Mouse (Mus musculus) urinary bladder, postnatal 10 days (tissue): ENCODE measurements around the gene Zbtb49.

ENCODE experiments used
- DNase-seq: peaks from one replicate; pipeline ENCODE4 v3.0.0; 2022; ENCODE audit warnings: low spot score

Zbtb49 gene

GRCm38 (mm10) chr5:38220328-38220912 lies at the start of gene Zbtb49, which contains the start of gene Lyar:
Gene Zbtb49, minus strand, starts transcription at chr5:38220457.
Gene Lyar, plus strand, starts transcription at chr5:38220470.
- peak; percentile 84 for DNase-seq

- DNase-seq, result no peak
These were observed 39.9 kb upstream of the Zbtb49 start, which contains the start of gene Tmem128 for GRCm38 (mm10) chr5:38260107-38260682. Gene Tmem128, plus strand, starts transcription at chr5:38260185.

GRCm38 (mm10) chr5:38259455-38260106 lies 39.3 kb upstream of the Zbtb49 start:
- DNase-seq, result no peak

GRCm38 (mm10) chr5:38258773-38259146 lies 38.5 kb upstream of the Zbtb49 start:
- no peak for DNase-seq

GRCm38 (mm10) chr5:38258034-38258772 lies 37.9 kb upstream of the Zbtb49 start:
- no peak for DNase-seq

GRCm38 (mm10) chr5:38256551-38256950 lies 36.3 kb upstream of the Zbtb49 start:
- DNase-seq, result no peak

GRCm38 (mm10) chr5:38255644-38256043 lies 35.4 kb upstream of the Zbtb49 start:
- no peak for DNase-seq

GRCm38 (mm10) chr5:38255195-38255594 lies 34.9 kb upstream of the Zbtb49 start:
- no peak for DNase-seq

GRCm38 (mm10) chr5:38241966-38242365 lies 21.7 kb upstream of the Zbtb49 start:
- no peak for DNase-seq

- no peak for DNase-seq
These were observed 21.2 kb upstream of the Zbtb49 start for GRCm38 (mm10) chr5:38241473-38241834.

- no peak for DNase-seq
These were observed 20.6 kb upstream of the Zbtb49 start for GRCm38 (mm10) chr5:38240727-38241472.

GRCm38 (mm10) chr5:38236627-38237026 lies 16.4 kb upstream of the Zbtb49 start:
- no peak for DNase-seq

- DNase-seq, result no peak
These were observed 15.2 kb upstream of the Zbtb49 start for GRCm38 (mm10) chr5:38235422-38235821.

- no peak for DNase-seq
These were observed 418 bp downstream of the Zbtb49 start for GRCm38 (mm10) chr5:38219771-38220307.

- DNase-seq, result no peak
These were observed 7.2 kb downstream of the Zbtb49 start for GRCm38 (mm10) chr5:38213009-38213408.

GRCm38 (mm10) chr5:38211691-38212090 lies 8.6 kb downstream of the Zbtb49 start:
- no peak for DNase-seq

GRCm38 (mm10) chr5:38208985-38209384 lies 11.3 kb downstream of the Zbtb49 start:
- no peak for DNase-seq

- no peak for DNase-seq
These were observed 14.9 kb downstream of the Zbtb49 start for GRCm38 (mm10) chr5:38205303-38205726.

GRCm38 (mm10) chr5:38199686-38200085 lies 20.6 kb downstream of the Zbtb49 start:
- no peak for DNase-seq

- peak; percentile 50 for DNase-seq
These were observed 22.8 kb downstream of the Zbtb49 start for GRCm38 (mm10) chr5:38197482-38197823.

GRCm38 (mm10) chr5:38196821-38197481 lies 23.3 kb downstream of the Zbtb49 start:
- DNase-seq, result no peak
